Mouse (Mus musculus) layer of hippocampus, adult 9-11 months (tissue): ENCODE data around the gene Rgs6.

ENCODE experiments used
- DNase-seq: peaks from one replicate; pipeline ENCODE4 v3.0.0; 2022

The Rgs6 gene

DNA sequence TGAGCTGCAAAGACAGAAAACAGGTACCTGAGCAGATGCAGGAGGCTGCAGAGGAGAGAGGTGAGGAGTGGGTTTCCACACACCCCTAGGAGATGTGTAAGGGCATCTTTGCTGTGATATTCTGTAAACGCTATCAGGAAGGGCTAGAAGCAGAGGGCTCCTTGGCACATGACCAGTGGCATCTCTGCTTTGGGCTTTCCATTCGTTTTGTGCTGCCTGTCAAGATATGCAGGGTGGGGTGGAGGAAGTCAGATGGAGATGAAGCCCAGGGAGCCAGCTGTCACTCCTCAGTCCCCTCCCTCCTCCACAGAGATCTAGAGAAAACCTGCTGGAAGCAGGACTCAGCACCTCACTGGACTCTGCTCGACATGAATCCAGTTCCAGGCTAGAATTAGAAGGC, 555.0 kb downstream of the Rgs6 start:
- no peak for DNase-seq

DNA sequence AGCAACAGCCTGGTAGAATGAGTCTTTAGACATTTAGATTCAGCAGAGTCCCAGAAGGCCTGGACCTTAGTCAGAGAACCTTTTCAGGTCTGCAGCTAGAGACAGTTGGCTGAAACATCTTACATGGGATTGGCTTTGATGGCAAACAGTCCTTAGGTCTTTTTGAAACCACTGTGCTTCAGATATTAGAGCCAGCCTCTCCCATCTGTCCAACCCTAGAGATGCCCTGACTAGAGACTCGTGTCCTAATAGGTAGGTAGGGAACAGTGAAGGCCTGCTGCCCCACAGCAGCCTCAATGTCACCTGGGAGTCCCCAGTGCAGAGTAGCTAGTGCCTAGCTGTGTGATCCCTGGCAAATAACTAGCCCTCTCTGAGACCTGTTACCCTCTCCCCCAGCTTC, 555.5 kb downstream of the Rgs6 start:
- no peak for DNase-seq

DNA sequence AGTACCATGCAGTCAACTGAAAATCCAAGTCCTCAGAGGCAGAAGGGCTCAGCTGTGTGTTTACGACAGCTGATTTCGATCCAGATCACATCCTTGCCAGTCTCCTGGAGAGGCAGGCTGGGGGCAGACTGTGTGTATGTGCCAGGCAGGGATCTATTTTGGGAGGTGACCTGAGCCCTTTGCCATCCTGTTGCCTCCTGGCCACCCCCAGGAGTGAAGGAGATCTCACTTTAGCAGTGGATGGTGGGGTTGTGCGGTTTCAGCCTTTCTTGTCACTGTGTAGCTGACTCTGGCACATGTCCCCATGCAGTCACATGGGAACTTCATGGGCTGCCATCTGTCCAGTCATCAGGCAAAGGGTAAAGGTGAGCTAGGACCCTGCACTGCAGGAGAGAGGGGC, 557.0 kb downstream of the Rgs6 start:
- no peak for DNase-seq

DNA sequence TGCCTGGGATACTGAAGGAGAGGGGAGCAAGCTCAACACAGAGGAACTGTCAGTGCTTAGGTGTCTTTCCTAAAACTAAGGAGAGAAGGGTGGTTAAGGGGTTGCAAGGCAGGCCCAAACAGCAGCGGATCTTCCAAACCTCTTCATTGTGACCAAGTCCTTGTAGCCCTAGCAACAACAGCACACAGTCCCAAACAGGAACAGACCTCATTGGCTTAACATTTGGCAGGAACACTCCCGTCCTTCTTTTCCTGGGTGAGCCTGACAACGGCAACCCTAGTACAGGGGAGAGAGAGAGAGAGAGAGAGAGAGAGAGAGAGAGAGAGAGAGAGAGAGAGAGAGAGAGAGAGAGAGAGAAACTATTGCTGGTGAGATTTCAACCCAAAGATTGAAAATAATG, 557.8 kb downstream of the Rgs6 start:
- no peak for DNase-seq

DNA sequence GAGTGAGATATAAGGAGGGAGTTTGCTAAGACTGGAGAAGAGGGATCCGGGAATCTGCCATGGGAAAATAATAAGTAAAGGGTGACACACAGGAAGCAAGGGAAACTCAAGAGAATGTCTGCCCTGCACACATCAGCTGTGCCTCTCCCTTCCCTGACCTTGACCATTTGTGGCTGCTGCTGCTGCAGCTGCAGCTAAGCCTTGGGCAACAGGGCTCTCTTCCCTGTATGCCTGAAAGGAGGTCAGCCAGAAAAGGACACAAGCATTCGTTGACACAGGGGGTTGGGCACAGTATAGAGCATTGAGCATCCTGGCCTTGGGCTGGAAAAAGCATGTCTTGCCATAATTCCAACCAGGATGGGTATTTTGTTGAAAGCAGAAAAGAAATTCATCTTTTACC, 558.8 kb downstream of the Rgs6 start:
- DNase-seq = no peak

DNA sequence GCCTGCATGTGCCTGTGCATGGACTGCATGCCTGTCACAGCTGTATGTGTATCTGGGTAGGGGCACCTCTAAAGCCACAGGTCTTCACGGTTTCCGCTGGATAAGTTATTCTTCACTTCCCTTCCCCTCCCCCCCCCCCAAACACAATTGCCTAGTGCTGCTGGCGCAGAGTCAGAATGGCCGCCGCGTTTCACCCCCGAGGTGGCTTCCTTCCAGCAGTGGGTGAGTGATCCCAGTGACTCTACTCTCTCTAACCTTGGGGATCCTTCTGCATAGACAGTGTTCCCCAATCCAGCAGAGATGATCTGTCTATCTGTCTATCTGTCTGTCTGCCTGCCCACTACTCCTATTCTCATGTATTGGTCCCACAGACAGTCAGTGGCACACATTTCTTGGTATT, 561.9 kb downstream of the Rgs6 start:
- no peak for DNase-seq

DNA sequence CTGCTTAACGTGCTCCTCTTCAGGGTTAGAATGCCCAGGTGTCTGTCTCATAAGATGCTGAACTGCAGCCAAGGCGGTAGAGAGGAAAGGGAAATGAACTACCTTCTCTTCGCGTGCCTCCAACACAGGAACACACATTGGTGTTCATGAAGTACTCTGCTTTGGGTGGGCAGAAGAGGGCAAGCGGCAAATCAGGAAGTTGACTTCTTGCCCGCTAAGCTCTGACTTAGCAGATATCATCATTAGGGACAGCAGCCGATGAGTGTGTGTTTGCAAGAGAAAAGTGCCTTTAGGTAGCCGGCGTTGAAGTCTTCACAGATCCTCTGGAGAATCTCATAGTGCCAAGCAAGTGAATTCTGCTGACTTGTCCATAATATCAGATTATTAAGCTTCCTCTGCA, 562.7 kb downstream of the Rgs6 start:
- DNase-seq = no peak

DNA sequence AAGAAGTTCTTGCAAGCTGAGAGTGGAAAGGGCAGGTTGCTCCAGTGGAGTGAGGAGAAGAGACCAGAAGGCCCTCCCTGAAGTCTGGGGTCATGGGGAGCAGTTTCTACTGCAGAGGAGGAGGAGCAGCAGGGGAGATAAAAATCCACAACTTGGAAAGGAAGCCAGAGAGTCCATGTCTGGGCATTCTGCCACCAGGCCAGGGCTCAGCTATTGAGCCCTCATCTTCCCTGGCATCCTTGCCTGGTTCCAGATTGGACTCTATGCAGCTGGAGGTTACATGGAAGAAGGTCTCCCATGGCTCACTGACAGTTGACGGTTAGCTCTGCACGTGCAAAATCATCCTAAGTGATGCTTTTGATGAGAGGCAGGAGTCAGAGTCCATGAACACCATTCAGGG, 563.4 kb downstream of the Rgs6 start:
- no peak for DNase-seq

DNA sequence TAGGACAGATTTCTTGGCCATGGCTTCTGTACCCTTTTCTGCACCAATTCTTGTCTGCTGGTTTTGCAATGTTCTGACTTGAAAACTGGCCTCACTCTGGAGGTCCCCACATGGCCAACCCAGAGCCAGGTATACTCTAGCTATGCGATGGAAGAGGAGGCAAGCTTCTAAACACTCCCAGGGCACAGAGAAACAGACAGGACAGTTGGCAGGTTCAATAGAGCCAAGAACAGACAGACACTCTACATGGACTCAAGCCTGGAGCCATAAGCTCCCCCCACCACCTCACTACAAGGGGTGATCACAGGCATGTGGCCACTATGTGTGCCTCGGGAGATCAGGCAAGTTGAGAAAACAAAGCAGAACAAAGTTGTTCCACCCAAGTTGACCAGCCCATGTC, 572.1 kb downstream of the Rgs6 start:
- DNase-seq = no peak

DNA sequence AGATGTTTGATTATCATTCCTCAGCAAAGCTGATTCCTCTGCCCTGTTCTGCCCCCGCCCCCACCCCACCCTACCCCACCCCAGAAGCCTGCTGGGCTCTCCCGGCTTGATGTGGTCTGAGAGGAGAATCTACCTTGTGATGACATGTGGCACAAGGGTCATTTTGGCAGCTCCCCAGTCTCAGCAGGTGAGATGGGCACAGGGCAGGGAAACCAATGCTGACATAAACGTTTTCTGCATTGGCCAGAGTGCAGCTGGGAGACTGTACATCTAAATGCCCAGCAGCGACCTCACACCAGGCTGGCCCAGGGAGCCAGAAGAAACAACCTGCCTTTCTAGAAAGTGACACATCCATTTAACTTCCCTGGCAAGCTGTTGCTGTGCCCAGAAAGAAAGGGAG, 572.6 kb downstream of the Rgs6 start:
- no peak for DNase-seq

DNA sequence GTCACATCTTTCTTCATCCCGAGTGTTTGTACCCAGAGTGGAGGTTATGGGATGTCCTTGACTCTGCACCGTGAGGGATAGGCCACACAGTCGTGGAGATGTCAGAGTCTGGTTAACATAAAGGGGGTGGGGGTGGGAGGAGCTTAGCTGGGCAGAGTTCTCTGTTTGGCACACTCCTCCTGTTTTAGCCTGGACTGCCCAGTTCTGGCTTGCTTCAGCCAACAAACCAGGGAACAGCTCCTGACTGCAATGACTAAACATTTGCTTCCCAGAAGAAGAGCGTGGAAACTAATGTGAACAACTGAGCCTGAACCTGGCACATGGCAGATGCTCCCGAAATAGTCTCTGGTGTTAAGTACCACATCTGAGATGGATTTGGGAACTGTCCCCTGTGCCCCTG, 575.6 kb downstream of the Rgs6 start:
- no peak for DNase-seq

DNA sequence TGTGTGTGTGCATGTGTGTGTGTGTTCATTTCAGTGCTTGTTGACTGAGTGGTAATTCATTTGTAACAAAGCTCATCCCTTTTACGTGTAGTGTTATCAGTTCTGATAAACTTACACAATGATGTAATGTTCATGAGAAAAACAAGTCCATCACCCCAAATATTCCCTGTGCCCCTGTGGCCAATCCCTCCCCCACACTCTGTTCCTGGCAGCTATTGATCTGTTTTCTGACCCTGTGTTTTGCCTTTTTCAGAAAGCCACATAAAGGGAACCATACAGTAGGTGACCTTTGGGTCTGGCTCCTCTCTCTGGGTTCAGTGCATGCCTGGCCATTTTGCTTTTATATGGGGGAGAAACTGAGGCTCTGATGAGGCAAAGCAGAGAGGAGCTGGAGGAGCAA, 577.0 kb downstream of the Rgs6 start:
- DNase-seq = no peak

DNA sequence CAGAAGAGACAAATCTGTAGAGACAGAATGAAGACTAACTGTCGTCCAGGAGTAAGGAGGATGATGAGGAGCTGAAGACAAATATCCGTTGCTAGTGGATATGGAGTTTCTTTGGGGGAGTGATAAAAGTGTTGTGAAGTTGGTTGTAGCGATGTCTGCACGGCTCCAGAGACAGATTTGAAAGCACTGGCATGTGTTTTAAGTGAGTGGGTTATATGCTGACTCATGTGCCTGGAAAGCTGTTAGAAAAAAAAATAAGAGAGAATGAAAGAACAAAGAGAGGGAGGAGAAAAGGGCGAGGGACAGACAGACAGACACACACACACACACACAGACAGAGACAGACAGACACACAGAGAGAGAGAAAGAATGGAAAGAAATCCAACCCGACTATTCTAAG, 580.2 kb downstream of the Rgs6 start:
- DNase-seq = peak; percentile 52

DNA sequence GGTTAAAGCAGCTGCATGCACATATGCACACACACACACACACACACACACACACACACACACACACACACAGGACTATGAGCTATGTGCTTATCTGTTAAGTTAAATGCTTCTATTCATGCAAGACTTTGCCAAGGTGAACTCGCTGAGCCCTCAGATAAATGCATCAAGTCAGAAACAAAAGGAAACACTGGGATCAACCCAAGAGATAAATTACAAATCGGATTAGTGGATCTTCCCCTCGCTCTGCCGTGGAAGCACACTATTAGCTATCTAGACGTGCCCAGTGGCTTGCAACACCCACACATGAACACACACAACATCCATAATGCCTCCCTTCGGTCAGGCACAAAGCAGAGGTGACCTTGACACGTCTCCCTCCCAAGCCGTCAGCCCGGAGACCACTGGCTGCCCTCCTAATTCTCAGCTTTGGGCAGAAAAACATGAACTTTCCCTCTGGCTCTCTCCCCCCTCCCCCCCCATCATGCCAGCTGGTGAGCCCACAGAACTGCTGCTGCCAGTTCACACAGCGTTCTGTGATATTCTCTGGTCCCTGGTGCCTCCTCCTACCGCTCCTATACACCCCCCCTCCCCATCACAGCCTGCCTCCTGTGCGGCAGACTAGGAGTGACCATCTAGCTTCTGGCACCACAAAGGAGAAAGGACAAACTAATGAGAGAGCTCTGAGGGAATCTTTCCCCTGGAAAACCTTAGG, 581.6 kb downstream of the Rgs6 start:
- peak; percentile 78 for DNase-seq

DNA sequence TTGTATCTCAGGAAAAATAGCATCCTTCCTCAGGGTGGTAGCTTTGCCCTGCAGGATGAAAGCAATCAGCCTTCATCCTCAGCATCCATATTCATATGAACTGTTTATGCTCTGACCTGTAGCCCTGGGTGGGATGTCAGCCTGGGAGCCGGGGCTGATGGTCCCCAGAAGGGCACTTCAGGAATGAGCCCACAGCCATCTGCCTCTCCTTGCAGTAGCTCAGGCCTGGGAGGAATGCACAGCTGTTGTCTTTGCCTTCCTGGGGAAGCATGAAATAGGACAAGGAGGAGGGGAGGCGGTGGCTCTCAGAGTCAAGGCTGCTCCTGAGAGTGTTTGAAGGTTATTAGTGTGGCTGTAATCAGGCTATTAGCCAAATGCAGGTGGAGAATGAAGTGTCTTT, 590.7 kb downstream of the Rgs6 start:
- no peak for DNase-seq

DNA sequence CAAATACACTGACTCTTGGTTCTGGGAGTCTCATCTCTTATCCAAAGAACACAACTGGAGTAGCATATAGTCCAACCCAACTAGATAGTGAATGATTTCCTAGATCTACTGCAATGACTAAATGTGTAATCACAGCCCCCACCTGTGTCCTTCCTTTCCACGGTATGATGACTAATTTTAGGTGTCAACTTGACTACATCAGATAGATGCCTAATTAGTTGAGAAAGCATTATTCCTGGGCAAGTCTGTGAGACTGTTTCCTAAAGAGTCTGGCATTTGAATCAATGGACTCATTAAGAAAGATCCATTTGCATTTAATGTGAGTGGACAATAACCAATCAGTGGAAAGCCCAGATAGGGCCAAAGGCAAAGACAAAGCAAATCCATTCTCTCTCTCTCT, 591.8 kb downstream of the Rgs6 start:
- no peak for DNase-seq

DNA sequence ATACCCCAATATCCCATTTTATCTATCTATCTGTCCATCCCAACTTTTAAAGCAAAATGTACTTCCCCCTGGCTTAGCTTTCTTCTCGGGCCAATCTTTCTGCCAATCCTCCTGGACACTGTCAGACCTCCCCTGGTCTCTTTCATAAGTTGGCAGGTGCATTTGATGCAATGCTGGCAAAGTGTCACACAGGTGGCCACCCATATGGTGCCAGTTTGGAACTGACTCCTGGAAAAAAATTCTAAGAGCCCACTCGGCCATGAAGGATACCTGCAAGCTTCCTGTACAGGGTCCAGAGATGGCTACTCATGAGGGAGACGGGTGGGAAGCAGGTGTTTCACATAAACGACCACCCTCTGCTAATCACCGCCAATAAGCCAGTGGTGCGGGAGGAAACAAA, 592.5 kb downstream of the Rgs6 start:
- DNase-seq = no peak

DNA sequence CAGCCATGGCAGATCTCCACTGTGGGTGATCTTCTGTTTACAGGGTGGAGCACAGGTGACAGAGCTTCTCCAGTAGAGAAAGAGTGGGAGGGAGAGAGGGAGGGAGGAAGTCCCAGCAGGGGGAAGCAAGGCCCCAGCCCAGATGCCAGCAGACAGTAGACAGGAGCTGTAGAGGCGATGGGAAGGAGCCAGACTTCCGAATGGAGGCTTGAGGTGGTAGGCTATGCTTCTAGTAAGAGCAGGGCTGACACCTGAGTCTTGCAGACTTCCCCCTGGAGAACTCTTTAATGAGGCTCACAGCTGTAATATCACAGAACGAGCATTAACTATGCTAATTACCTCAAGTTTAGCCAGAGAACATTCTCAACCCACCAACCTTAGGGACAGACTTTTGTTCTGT, 613.6 kb downstream of the Rgs6 start:
- DNase-seq = no peak

DNA sequence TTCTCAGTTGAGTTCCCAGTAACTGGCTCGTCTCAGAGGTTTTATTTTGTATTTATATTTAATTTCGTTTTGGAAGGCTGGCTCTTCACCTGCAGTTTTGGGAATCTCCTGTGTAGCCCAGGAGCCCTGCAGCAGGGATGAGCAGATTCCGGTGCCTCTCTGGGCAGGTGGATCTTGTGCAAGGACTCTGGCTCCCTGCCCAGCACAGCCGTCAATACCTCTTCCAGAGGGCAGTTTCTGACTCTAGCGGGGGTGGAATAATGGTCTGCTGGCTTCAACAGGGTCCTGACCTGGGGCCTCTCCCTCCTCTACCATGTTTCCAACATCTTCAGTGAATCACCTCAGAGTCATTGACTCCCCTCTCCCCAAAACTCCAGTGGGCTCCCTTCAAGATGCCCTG, 616.3 kb downstream of the Rgs6 start:
- DNase-seq = no peak

DNA sequence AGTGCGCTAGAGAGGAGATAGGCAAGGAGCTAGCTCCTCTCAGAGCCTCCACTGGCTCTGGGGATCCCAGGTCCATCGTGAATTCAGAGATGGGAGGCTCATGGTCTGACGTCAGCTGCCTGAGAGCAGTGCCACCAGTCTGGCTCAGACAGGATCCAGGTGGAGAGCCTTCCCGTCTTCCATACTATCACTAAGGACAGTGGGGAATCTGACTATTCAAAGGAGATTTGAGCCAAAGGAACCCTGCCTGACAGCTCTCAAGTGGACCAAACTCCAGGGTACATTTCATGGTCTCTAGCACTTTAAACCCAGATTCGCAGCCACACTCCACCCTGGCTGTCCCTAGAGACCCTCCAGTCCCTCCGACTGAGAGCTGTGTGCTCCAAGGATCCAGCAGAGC, 618.8 kb downstream of the Rgs6 start:
- no peak for DNase-seq

DNA sequence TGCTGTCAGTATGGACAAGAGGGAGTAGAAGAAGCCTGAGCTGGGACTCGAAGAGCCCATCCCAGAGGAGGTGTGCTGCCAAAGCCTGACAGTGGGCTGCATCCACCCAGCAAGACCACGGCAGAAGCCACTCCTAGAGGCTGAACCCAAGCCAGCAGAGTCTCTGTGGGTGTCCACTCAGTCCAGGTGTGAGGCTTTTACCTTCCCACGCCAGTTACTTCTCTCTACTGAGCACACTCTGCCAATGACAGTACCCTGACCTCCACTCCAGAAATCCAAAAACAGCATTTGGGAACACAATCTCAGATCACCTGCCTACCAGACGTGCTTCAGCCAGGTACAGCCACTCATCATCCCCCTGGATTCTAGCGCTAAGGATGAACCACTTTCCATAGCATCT, 619.4 kb downstream of the Rgs6 start:
- DNase-seq = no peak

DNA sequence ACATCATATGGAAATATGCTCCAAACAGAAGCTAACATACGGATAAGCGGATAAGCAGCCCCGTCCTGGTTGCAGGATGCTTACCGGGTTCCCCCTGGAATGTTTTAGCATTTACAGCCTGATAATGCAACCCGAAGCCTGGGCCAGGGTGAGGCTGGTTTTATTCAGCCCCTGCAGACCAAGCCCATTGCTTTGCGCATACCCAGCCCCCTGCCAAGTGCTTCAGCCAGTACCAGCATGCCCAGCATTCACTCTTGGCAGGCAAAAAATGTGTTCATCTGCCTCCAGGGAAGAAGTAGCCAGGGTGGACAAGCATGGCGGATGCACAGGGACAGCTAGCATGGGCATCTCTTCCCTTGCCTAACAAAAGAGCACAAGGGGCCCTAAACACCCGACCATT, 619.9 kb downstream of the Rgs6 start:
- peak; percentile 23 for DNase-seq

DNA sequence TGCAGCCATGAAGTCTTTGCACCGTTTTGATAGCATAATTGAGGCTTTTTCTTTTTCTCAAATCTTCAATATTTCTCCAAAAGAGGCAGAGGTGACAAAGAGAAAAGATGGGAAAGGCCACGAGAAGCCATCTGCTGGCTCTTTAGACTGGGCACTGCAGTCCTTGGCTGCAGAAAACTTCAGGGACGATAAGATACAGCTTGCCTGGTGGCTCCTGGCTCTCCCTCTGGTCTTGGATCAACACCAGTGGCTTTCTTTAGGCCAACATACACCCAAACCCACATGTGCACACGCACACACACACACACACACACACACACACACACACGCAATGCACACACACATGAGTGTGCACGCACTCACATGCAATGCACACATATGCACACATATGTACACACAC, 620.7 kb downstream of the Rgs6 start:
- no peak for DNase-seq

DNA sequence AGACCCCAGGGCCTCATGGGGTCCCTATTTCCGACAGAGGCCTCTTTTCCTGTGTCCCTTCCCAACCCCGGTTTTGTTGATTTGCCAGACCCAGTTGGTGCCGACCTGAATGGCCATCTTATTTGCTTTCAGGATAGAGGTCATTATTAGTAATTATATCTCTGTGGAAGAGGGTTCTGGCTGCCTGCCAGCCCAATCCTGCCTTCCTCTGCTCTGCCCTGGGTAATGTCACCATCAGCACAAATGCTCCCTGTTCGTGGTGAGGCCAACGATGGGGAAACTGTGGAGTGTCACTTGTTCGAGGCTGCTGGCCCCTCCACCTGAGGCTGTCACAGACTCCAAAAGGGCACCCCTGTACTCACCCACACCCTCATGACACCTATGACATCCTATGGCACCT, 621.4 kb downstream of the Rgs6 start:
- no peak for DNase-seq

DNA sequence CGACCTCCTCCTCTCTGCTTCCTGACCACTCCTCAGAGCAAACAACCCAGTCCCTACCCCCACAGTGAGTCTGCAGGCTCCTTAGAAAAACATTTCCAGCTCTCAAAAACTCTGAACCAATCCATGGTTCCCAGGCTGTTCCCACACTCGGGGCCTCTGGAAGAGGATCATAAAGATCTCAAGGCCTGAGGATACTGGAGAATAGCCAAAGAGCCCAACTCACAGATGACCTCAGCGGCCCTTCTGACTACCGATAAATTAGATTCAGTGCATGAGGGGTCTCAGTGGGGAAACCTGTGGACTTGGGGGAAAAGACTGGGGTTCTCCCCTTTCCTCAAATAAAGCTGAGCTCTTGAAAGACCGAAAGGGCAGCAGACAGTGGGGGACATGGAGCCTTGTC, 622.2 kb downstream of the Rgs6 start:
- no peak for DNase-seq

DNA sequence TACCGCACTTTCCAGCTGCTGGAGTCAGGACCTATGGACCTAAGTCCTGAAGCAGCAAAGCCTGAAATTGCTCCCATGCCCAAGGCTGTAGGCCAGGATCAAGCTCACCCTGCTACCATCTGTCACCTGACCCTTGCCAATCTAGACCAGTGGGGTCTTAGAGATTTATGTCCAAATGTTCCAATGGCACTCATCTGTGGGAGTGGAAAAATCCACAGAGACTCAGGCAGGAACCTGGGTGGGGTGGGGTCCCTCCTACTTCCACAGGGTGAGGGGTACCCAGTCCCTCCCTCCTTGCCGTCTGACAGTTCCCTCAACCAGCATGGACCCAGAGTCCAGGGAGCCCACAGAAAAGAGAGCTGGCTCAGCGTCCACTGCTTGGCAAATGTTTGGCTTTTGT, 622.6 kb downstream of the Rgs6 start:
- no peak for DNase-seq
